Mouse (Mus musculus) limb, embryonic 13.5 days (tissue): ENCODE results near the gene Esrrg. TPM values are rescaled to one million over a fixed set of nuclear protein-coding genes. Genes with fewer than 3 reads are reported as not detected.

Experiments used
- ATAC-seq: fragments of 200-750 bp; cut with Nextera tagmentation; 2 replicates; pipeline ENCODE4 v1.8.0; 2017; ENCODE audit warnings: low read depth, moderate number of reproducible peaks, moderate TSS enrichment; ENCODE audit not compliant: low FRiP score
- H3K27ac ChIP-seq: fragments of 300-500 bp; sonication (generic); 2 replicates; pipeline ENCODE4 v1.5.1; 2015; ENCODE audit warnings: inconsistent platforms, mild to moderate bottlenecking, moderate library complexity
- H3K27me3 ChIP-seq: fragments of 300-500 bp; sonication (generic); 2 replicates; pipeline ENCODE4 v1.6.1; 2015; ENCODE audit warnings: mild to moderate bottlenecking, inconsistent platforms
- H3K36me3 ChIP-seq: fragments of 300-500 bp; sonication (generic); 2 replicates; pipeline ENCODE4 v1.6.1; 2015; ENCODE audit warnings: inconsistent platforms, mild to moderate bottlenecking, moderate library complexity
- H3K4me1 ChIP-seq: fragments of 300-500 bp; sonication (generic); 2 replicates; pipeline ENCODE4 v1.6.1; 2015; ENCODE audit warnings: inconsistent platforms
- H3K4me2 ChIP-seq: fragments of 300-500 bp; sonication (generic); replicated peaks from 2 replicates; pipeline ENCODE4 v1.6.1; 2015; ENCODE audit warnings: inconsistent platforms, mild to moderate bottlenecking, moderate library complexity
- H3K4me3 ChIP-seq: fragments of 300-500 bp; sonication (generic); 2 replicates; pipeline ENCODE4 v1.5.1; 2015; ENCODE audit warnings: moderate library complexity, mild to moderate bottlenecking, inconsistent platforms
- H3K9ac ChIP-seq: fragments of 300-500 bp; sonication (generic); 2 replicates; pipeline ENCODE4 v1.6.1; 2015; ENCODE audit warnings: mild to moderate bottlenecking, inconsistent platforms
- H3K9me3 ChIP-seq: fragments of 300-500 bp; sonication (generic); 2 replicates; pipeline ENCODE4 v1.6.1; 2016; ENCODE audit warnings: inconsistent platforms
- WGBS: fragments of 180-500 bp; shearing (Covaris S2); methylation state at CpG from one replicate; pipeline ENCODE4 v1.1.7; 2015; 5-methylcytosine and 5-hydroxymethylcytosine counted together
- polyA plus RNA-seq: library from polyadenylated mRNA; unstranded; fragments of >200 nt; fragmentation: Nextera tagmentation; extraction: Ambion mirVana; gene quantifications from 2 replicates; pipeline ENCODE4 v1.2.1, GENCODE M21; 2015

Gene Esrrg
- polyA plus RNA-seq, 1 experiment from 2014 or later, result 3.1 TPM

- Histone ChIP-seq H3K36me3 (no peaks in the 10 kb centered on the region), H3K9ac (peak overlapping the region; percentile 59), H3K4me2 (peak overlapping the region; percentile 89), H3K27me3 (peaks cover 83% of the 10 kb centered on the region), H3K4me1 (peaks cover 49% of the 10 kb centered on the region), H3K27ac (no peak overlapping the region), H3K9me3 (no peaks in the 10 kb centered on the region), H3K4me3 (peak overlapping the region; percentile 49)
- no peak for ATAC-seq
- WGBS, result under 1% methylated on average over 72 of the region's 72 CpGs
Measured at GRCm38 (mm10) chr1:187609021-187609852, 646 bp downstream of the Esrrg start.

- H3K27me3 ChIP-seq, result peaks cover 77% of the 10 kb centered on the region
- ATAC-seq, result no peak
- WGBS, result 2% methylated on average over 16 of the region's 16 CpGs
Measured at GRCm38 (mm10) chr1:187609853-187610230, 1.3 kb downstream of the Esrrg start.

GRCm38 (mm10) chr1:187610336-187610948, 1.9 kb downstream of the Esrrg start:
- peak overlapping the region; percentile 89; the same call in 1 of the 2 replicates for H3K4me2 ChIP-seq
- no peak for ATAC-seq
- no peak overlapping the region for H3K27ac ChIP-seq
- H3K36me3 ChIP-seq, result no peaks in the 10 kb centered on the region
- H3K4me3 ChIP-seq, result no peak overlapping the region
- H3K9me3 ChIP-seq, result no peaks in the 10 kb centered on the region
- 34% methylated on average over 9 of the region's 9 CpGs for WGBS
- H3K9ac ChIP-seq, result no peak overlapping the region
- H3K27me3 ChIP-seq, result peaks cover 71% of the 10 kb centered on the region
- peaks cover 36% of the 10 kb centered on the region for H3K4me1 ChIP-seq

More at GRCm38 (mm10) chr1:187609853-187610230, 1.3 kb downstream of the Esrrg start:
- H3K27ac ChIP-seq, result no peak overlapping the region
- peak overlapping the region; percentile 49 for H3K4me3 ChIP-seq
- no peaks in the 10 kb centered on the region for H3K9me3 ChIP-seq
- peak overlapping the region; percentile 89 for H3K4me2 ChIP-seq
- H3K4me1 ChIP-seq, result peaks cover 42% of the 10 kb centered on the region
- H3K36me3 ChIP-seq, result no peaks in the 10 kb centered on the region
- peak overlapping the region; percentile 59; the same call in 1 of the 2 replicates for H3K9ac ChIP-seq

GRCm38 (mm10) chr1:187611925-187612324, 3.3 kb downstream of the Esrrg start:
- no peak overlapping the region for H3K9ac ChIP-seq
- H3K9me3 ChIP-seq, result no peaks in the 10 kb centered on the region
- H3K27me3 ChIP-seq, result peaks cover 57% of the 10 kb centered on the region
- H3K4me1 ChIP-seq, result peaks cover 29% of the 10 kb centered on the region
- no peak for ATAC-seq
- H3K4me3 ChIP-seq, result no peak overlapping the region
- no peak overlapping the region for H3K4me2 ChIP-seq
- no peak overlapping the region for H3K27ac ChIP-seq
- H3K36me3 ChIP-seq, result no peaks in the 10 kb centered on the region
- WGBS, result 41% methylated on average over 5 of the region's 5 CpGs

- Histone ChIP-seq H3K27ac (no peak overlapping the region), H3K4me1 (peaks cover 17% of the 10 kb centered on the region), H3K27me3 (peaks cover 48% of the 10 kb centered on the region), H3K9ac (no peak overlapping the region), H3K36me3 (no peaks in the 10 kb centered on the region), H3K4me3 (no peak overlapping the region), H3K4me2 (no peak overlapping the region), H3K9me3 (no peaks in the 10 kb centered on the region)
- ATAC-seq, result no peak
- whole genome bisulfite sequencing, result 53% methylated on average over 3 of the region's 3 CpGs
Measured at GRCm38 (mm10) chr1:187613277-187613676, 4.7 kb downstream of the Esrrg start.

- no peaks in the 10 kb centered on the region for H3K27me3 ChIP-seq
- H3K9me3 ChIP-seq, result no peaks in the 10 kb centered on the region
- H3K27ac ChIP-seq, result no peak overlapping the region
- 81% methylated on average over 3 of the region's 3 CpGs for WGBS
- H3K36me3 ChIP-seq, result no peaks in the 10 kb centered on the region
- no peaks in the 10 kb centered on the region for H3K4me1 ChIP-seq
- no peak overlapping the region for H3K4me2 ChIP-seq
- no peak overlapping the region for H3K9ac ChIP-seq
- ATAC-seq, result no peak
- no peak overlapping the region for H3K4me3 ChIP-seq
Measured at GRCm38 (mm10) chr1:187623981-187624380, 15.4 kb downstream of the Esrrg start.

GRCm38 (mm10) chr1:187630361-187630760, 21.8 kb downstream of the Esrrg start:
- no peak overlapping the region for H3K4me3 ChIP-seq
- H3K36me3 ChIP-seq, result no peaks in the 10 kb centered on the region
- no peak overlapping the region for H3K9ac ChIP-seq
- H3K9me3 ChIP-seq, result no peaks in the 10 kb centered on the region
- no peak for ATAC-seq
- no peaks in the 10 kb centered on the region for H3K27me3 ChIP-seq
- WGBS, result 81% methylated on average over 8 of the region's 8 CpGs
- H3K4me1 ChIP-seq, result no peaks in the 10 kb centered on the region
- no peak overlapping the region for H3K27ac ChIP-seq
- no peak overlapping the region for H3K4me2 ChIP-seq

GRCm38 (mm10) chr1:187631486-187631885, 22.9 kb downstream of the Esrrg start:
- Histone ChIP-seq H3K4me1 (no peaks in the 10 kb centered on the region), H3K9me3 (no peaks in the 10 kb centered on the region), H3K4me3 (no peak overlapping the region), H3K27me3 (no peaks in the 10 kb centered on the region), H3K27ac (no peak overlapping the region), H3K9ac (no peak overlapping the region), H3K4me2 (no peak overlapping the region), H3K36me3 (no peaks in the 10 kb centered on the region)
- WGBS, result 90% methylated on average over 8 of the region's 8 CpGs
- ATAC-seq, result no peak

GRCm38 (mm10) chr1:187645258-187645657, 36.7 kb downstream of the Esrrg start:
- 82% methylated on average over 8 of the region's 8 CpGs for WGBS

GRCm38 (mm10) chr1:187648551-187648950, 40.0 kb downstream of the Esrrg start:
- Histone ChIP-seq H3K4me3 (no peak overlapping the region), H3K9me3 (no peaks in the 10 kb centered on the region), H3K4me1 (peaks cover 12% of the 10 kb centered on the region), H3K9ac (no peak overlapping the region), H3K36me3 (no peaks in the 10 kb centered on the region), H3K27me3 (peaks cover 6% of the 10 kb centered on the region; the same call in 1 of the 2 replicates), H3K4me2 (no peak overlapping the region), H3K27ac (no peak overlapping the region)
- no peak for ATAC-seq
- 87% methylated on average over 8 of the region's 8 CpGs for WGBS

More at GRCm38 (mm10) chr1:187645258-187645657, 36.7 kb downstream of the Esrrg start:
- Histone ChIP-seq H3K27ac (no peak overlapping the region), H3K4me1 (no peaks in the 10 kb centered on the region), H3K4me3 (no peak overlapping the region), H3K9ac (no peak overlapping the region), H3K9me3 (no peaks in the 10 kb centered on the region), H3K36me3 (no peaks in the 10 kb centered on the region), H3K27me3 (no peaks in the 10 kb centered on the region), H3K4me2 (no peak overlapping the region)
- no peak for ATAC-seq

GRCm38 (mm10) chr1:187649871-187650270, 41.3 kb downstream of the Esrrg start:
- Histone ChIP-seq H3K4me1 (peaks cover 12% of the 10 kb centered on the region), H3K27me3 (peaks cover 11% of the 10 kb centered on the region; the same call in 1 of the 2 replicates), H3K4me2 (no peak overlapping the region), H3K9ac (no peak overlapping the region), H3K27ac (no peak overlapping the region), H3K9me3 (no peaks in the 10 kb centered on the region), H3K4me3 (no peak overlapping the region), H3K36me3 (no peaks in the 10 kb centered on the region)
- 50% methylated on average over 5 of the region's 5 CpGs for WGBS
- no peak for ATAC-seq
